12 mouse cellular contexts compared by ENCODE assay signal in the genomic region with DNA sequence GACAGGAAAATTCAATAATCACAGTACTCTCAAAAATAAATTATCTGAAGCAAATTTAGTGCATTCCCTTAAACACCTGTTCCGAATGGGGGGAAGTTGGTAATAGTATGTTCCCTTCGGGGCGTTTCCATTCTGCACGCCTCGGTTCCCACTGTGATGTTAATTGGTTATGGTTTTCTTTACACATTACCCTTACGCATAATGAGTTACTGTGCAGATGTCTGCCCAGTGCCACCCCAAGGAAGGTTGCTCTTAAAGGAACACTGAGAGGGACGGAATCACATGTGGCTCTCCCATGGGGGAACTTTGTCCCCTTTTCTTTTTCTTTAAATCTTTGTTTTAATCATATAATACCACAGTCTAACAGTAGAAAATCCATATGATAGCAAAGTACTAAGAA.
A peak's percentile ranks its signal among the peaks of the same experiment; 100 is the strongest.
DNase-seq lines count a peak whose midpoint lies in the region; ATAC-seq and TF ChIP-seq lines count a peak whose summit lies in the region.
"Had no signal": no experiment of that assay in that cellular context is flagged by ENCODE, and none has a peak within 500 bp of the region (broad histone marks: within the 10 kb centered on the region; RNA-seq: fewer than 3 reads in every experiment).

No protein-coding gene starts in this region.

- H3K9me3 ChIP-seq in forebrain, embryonic 12.5 days: 0 out of 2 replicates have a peak, but pooled peaks cover 7% of the 10 kb centered on the region
- peaks cover 5% of the 10 kb centered on the region; the same call in 1 of the 2 replicates for H3K9me3 ChIP-seq in forebrain, embryonic 11.5 days (ENCODE audit: control insufficient read depth, low read length)
- no peaks in the 10 kb centered on the region for H3K9me3 ChIP-seq in kidney, postnatal 0 days (replicated peaks; ENCODE audit: low read length)

- peaks cover 45% of the 10 kb centered on the region for H3K4me1 ChIP-seq in forebrain, embryonic 12.5 days
- peaks cover 17% of the 10 kb centered on the region for H3K4me1 ChIP-seq in forebrain, embryonic 11.5 days (replicated peaks; ENCODE audit: control insufficient read depth, insufficient read depth, low read length)
- H3K4me1 ChIP-seq in brown adipose tissue, adult 24 weeks (ENCODE audit: control insufficient read depth, insufficient read depth, insufficient read length, low read length): peaks cover 49% of the 10 kb centered on the region
- peaks cover 42% of the 10 kb centered on the region for H3K4me1 ChIP-seq in kidney, postnatal 0 days (replicated peaks; ENCODE audit: insufficient read depth, low read length)

- no peak for DNase-seq in forebrain, embryonic 11.5 days (ENCODE audit: low spot score)
- peak; percentile 47 for DNase-seq in kidney, adult 9 months
- no peak for DNase-seq in kidney, adult 18-20 months
- no peak for DNase-seq in kidney, postnatal 0 days (ENCODE audit: low spot score)
- no peak for DNase-seq in cerebellum, postnatal 4 days (ENCODE audit: low spot score in 2 of 2)
- DNase-seq in thymus, postnatal 36 days: no peak
- DNase-seq: cerebellum, postnatal 10 days; gastrocnemius, postnatal 10 days; right cerebral cortex, postnatal 4 days had no signal

- TF ChIP-seq CTCF in kidney, postnatal 0 days (IDR thresholded peaks at IDR 0.05; ENCODE audit: low read depth): no peak

- H3K4me3 ChIP-seq in forebrain, embryonic 12.5 days (replicated peaks): no peak overlapping the region
- H3K4me3 ChIP-seq in forebrain, embryonic 11.5 days (ENCODE audit: low read depth, low read length): no peak overlapping the region
- H3K4me3 ChIP-seq in brown adipose tissue, adult 24 weeks (ENCODE audit: insufficient read depth, low read depth, low read length): no peak overlapping the region
- no peak overlapping the region for H3K4me3 ChIP-seq in kidney, postnatal 0 days (replicated peaks; ENCODE audit: low read depth, low read length)
- H3K4me3 ChIP-seq: myocyte had no signal

- no peak overlapping the region for H3K9ac ChIP-seq in forebrain, embryonic 12.5 days
- H3K9ac ChIP-seq in forebrain, embryonic 11.5 days (ENCODE audit: low read length): no peak overlapping the region
- H3K9ac ChIP-seq in kidney, postnatal 0 days (ENCODE audit: low read depth, low read length): no peak overlapping the region

- WGBS in forebrain, embryonic 12.5 days: 10% methylated on average over 7 of the region's 7 CpGs
- 22% methylated on average over 7 of the region's 7 CpGs for whole genome bisulfite sequencing in forebrain, embryonic 11.5 days
- 38% methylated on average over 7 of the region's 7 CpGs for WGBS in kidney, postnatal 0 days

- ATAC-seq in forebrain, embryonic 12.5 days (ENCODE audit: low FRiP score): peak; percentile 67; the same call in 1 of the 2 replicates
- ATAC-seq in forebrain, embryonic 11.5 days (replicated peaks; ENCODE audit: low FRiP score): no peak; the same call in 1 of the 2 replicates
- ATAC-seq in kidney, postnatal 0 days (replicated peaks; ENCODE audit: low FRiP score, low read depth): 0 out of 2 replicates have a peak, but pooled peaks have one; percentile 37

- H3K27ac ChIP-seq in forebrain, embryonic 12.5 days: peak overlapping the region; percentile 50; the same call in 1 of the 2 replicates
- H3K27ac ChIP-seq in forebrain, embryonic 11.5 days (ENCODE audit: low read depth, low read length): no peak overlapping the region; the same call in 1 of the 2 replicates
- peak overlapping the region; percentile 23; the same call in 1 of the 2 replicates for H3K27ac ChIP-seq in brown adipose tissue, adult 24 weeks (replicated peaks; ENCODE audit: low read depth, low read length)
- peak overlapping the region; percentile 60; the same call in 1 of the 2 replicates for H3K27ac ChIP-seq in kidney, postnatal 0 days

- H3K4me2 ChIP-seq in forebrain, embryonic 12.5 days: no peak overlapping the region
- H3K4me2 ChIP-seq in forebrain, embryonic 11.5 days (ENCODE audit: low read depth, low read length, severe bottlenecking): no peak overlapping the region
- H3K4me2 ChIP-seq in kidney, postnatal 0 days (ENCODE audit: low read length): 0 out of 2 replicates have a peak overlapping the region, but pooled peaks have one; percentile 3

- H3K27me3 ChIP-seq in forebrain, embryonic 12.5 days: no peaks in the 10 kb centered on the region
- H3K27me3 ChIP-seq in forebrain, embryonic 11.5 days (ENCODE audit: control insufficient read depth, insufficient read depth, low read length): no peaks in the 10 kb centered on the region; the same call in 1 of the 2 replicates
- no peaks in the 10 kb centered on the region for H3K27me3 ChIP-seq in kidney, postnatal 0 days (ENCODE audit: insufficient read depth, low read length)

- no peaks in the 10 kb centered on the region for H3K36me3 ChIP-seq in forebrain, embryonic 12.5 days (replicated peaks)
- H3K36me3 ChIP-seq in forebrain, embryonic 11.5 days (ENCODE audit: control insufficient read depth, insufficient read depth, low read length): no peaks in the 10 kb centered on the region
- H3K36me3 ChIP-seq in kidney, postnatal 0 days (ENCODE audit: insufficient read depth, low read length): no peaks in the 10 kb centered on the region
